In genomic region chr12:37540994-37541393, GRCm38 (mm10) we compare ENCODE assay signal across 19 mouse cellular contexts.
DNase-seq lines count a peak whose midpoint lies in the region; ATAC-seq and TF ChIP-seq lines count a peak whose summit lies in the region.
"Had no signal": no experiment of that assay in that cellular context is flagged by ENCODE, and none has a peak within 500 bp of the region (broad histone marks: within the 10 kb centered on the region; RNA-seq: fewer than 3 reads in every experiment).

No protein-coding gene starts in this region.

- no peaks in the 10 kb centered on the region for H3K4me1 ChIP-seq in lung, embryonic 14.5 days (ENCODE audit: insufficient read depth)
- no peaks in the 10 kb centered on the region for H3K4me1 ChIP-seq in lung, adult 2 months (ENCODE audit: control insufficient read depth, insufficient read depth, low read length)
- H3K4me1 ChIP-seq in embryonic facial prominence, embryonic 10.5 days, result no peaks in the 10 kb centered on the region
- peaks cover 24% of the 10 kb centered on the region; the same call in 1 of the 2 replicates for H3K4me1 ChIP-seq in limb, embryonic 10.5 days
- H3K4me1 ChIP-seq in neural tube, embryonic 12.5 days, result no peaks in the 10 kb centered on the region
- H3K4me1 ChIP-seq: embryonic facial prominence, embryonic 15.5 days; heart, embryonic 12.5 days; liver, embryonic 13.5 days; midbrain, embryonic 12.5 days had no signal

- H3K4me2 ChIP-seq in lung, embryonic 14.5 days, result no peak overlapping the region
- no peak overlapping the region for H3K4me2 ChIP-seq in neural tube, embryonic 12.5 days (replicated peaks)
- H3K4me2 ChIP-seq: embryonic facial prominence, embryonic 15.5 days; heart, embryonic 12.5 days; liver, embryonic 13.5 days; midbrain, embryonic 12.5 days had no signal

- H3K27me3 ChIP-seq in lung, embryonic 14.5 days (ENCODE audit: insufficient read depth, low read length), result no peaks in the 10 kb centered on the region
- no peaks in the 10 kb centered on the region for H3K27me3 ChIP-seq in embryonic facial prominence, embryonic 10.5 days (replicated peaks; ENCODE audit: low read depth, poor library complexity, severe bottlenecking)
- H3K27me3 ChIP-seq in limb, embryonic 10.5 days (ENCODE audit: low read depth, poor library complexity, severe bottlenecking), result no peaks in the 10 kb centered on the region
- H3K27me3 ChIP-seq in neural tube, embryonic 12.5 days (replicated peaks), result no peaks in the 10 kb centered on the region
- H3K27me3 ChIP-seq: embryonic facial prominence, embryonic 15.5 days; heart, embryonic 12.5 days; liver, embryonic 13.5 days; midbrain, embryonic 12.5 days had no signal

- H3K36me3 ChIP-seq in lung, embryonic 14.5 days (ENCODE audit: insufficient read depth), result no peaks in the 10 kb centered on the region
- H3K36me3 ChIP-seq in embryonic facial prominence, embryonic 10.5 days (replicated peaks), result no peaks in the 10 kb centered on the region
- H3K36me3 ChIP-seq in limb, embryonic 10.5 days, result no peaks in the 10 kb centered on the region
- no peaks in the 10 kb centered on the region for H3K36me3 ChIP-seq in neural tube, embryonic 12.5 days
- H3K36me3 ChIP-seq: embryonic facial prominence, embryonic 15.5 days; heart, embryonic 12.5 days; liver, embryonic 13.5 days; midbrain, embryonic 12.5 days had no signal

- DNase-seq in lung, embryonic 14.5 days, result peak; percentile 15
- DNase-seq in lung, adult 2 months, result no peak
- DNase-seq in embryonic facial prominence, embryonic 10.5 days (ENCODE audit: low spot score), result peak; percentile 19
- peak; percentile 41 for DNase-seq in limb, embryonic 10.5 days (ENCODE audit: low spot score)
- DNase-seq in heart, adult 18-20 months, result no peak
- DNase-seq in gastrocnemius, postnatal 10 days, result no peak
- DNase-seq: adrenal gland, postnatal 25 days; B cell, adult 2 months; cerebellum, adult 11-12 months; cerebellum, postnatal 14 days; heart, postnatal 14 days; liver, embryonic 13.5 days; thymus, adult 2 months had no signal

- ATAC-seq in lung, embryonic 14.5 days (ENCODE audit: insufficient read depth), result no peak
- ATAC-seq in neural tube, embryonic 12.5 days (ENCODE audit: low FRiP score, low read depth), result peak; percentile 37; the same call in 1 of the 2 replicates
- ATAC-seq: forebrain, embryonic 16.5 days had no signal

- H3K4me3 ChIP-seq in lung, embryonic 14.5 days (ENCODE audit: low read depth, low read length), result no peak overlapping the region
- H3K4me3 ChIP-seq in lung, adult 2 months (replicated peaks; ENCODE audit: extremely low read depth, low read depth, low read length), result no peak overlapping the region
- H3K4me3 ChIP-seq in embryonic facial prominence, embryonic 10.5 days, result no peak overlapping the region
- H3K4me3 ChIP-seq in limb, embryonic 10.5 days, result no peak overlapping the region
- H3K4me3 ChIP-seq in neural tube, embryonic 12.5 days, result no peak overlapping the region
- H3K4me3 ChIP-seq: embryonic facial prominence, embryonic 15.5 days; heart, embryonic 12.5 days; liver, embryonic 13.5 days; midbrain, embryonic 12.5 days had no signal

- no peak overlapping the region for H3K27ac ChIP-seq in lung, embryonic 14.5 days (ENCODE audit: low read depth)
- no peak overlapping the region for H3K27ac ChIP-seq in embryonic facial prominence, embryonic 10.5 days (replicated peaks)
- no peak overlapping the region for H3K27ac ChIP-seq in limb, embryonic 10.5 days
- no peak overlapping the region for H3K27ac ChIP-seq in neural tube, embryonic 12.5 days
- H3K27ac ChIP-seq: embryonic facial prominence, embryonic 15.5 days; liver, embryonic 13.5 days; macrophage; midbrain, embryonic 12.5 days had no signal

- no peak for TF ChIP-seq POLR2A in lung, adult 2 months (IDR thresholded peaks at IDR 0.05; ENCODE audit: borderline replicate concordance, extremely low read depth, low read depth, low read length)

- 33% methylated on average over 1 of the region's 1 CpGs for WGBS in lung, embryonic 14.5 days
- WGBS in lung, adult 2 months, result 33% methylated on average over 1 of the region's 1 CpGs
- WGBS in embryonic facial prominence, embryonic 10.5 days, result 50% methylated on average over 1 of the region's 1 CpGs
- WGBS in limb, embryonic 10.5 days, result 21% methylated on average over 1 of the region's 1 CpGs
- 47% methylated on average over 1 of the region's 1 CpGs for WGBS in neural tube, embryonic 12.5 days

- H3K9me3 ChIP-seq in lung, embryonic 14.5 days (ENCODE audit: low read depth, low read length), result no peaks in the 10 kb centered on the region
- H3K9me3 ChIP-seq in embryonic facial prominence, embryonic 10.5 days, result no peaks in the 10 kb centered on the region
- no peaks in the 10 kb centered on the region for H3K9me3 ChIP-seq in limb, embryonic 10.5 days (replicated peaks)
- H3K9me3 ChIP-seq in neural tube, embryonic 12.5 days, result no peaks in the 10 kb centered on the region
- H3K9me3 ChIP-seq: embryonic facial prominence, embryonic 15.5 days; heart, embryonic 12.5 days; liver, embryonic 13.5 days; midbrain, embryonic 12.5 days had no signal

- no peak overlapping the region for H3K9ac ChIP-seq in lung, embryonic 14.5 days
- no peak overlapping the region for H3K9ac ChIP-seq in neural tube, embryonic 12.5 days
- H3K9ac ChIP-seq: embryonic facial prominence, embryonic 15.5 days; heart, embryonic 12.5 days; liver, embryonic 13.5 days; midbrain, embryonic 12.5 days had no signal

- no peak for TF ChIP-seq CTCF in lung, embryonic 14.5 days (IDR thresholded peaks at IDR 0.05; ENCODE audit: low read depth)
- TF ChIP-seq CTCF in lung, adult 2 months (IDR thresholded peaks at IDR 0.05; ENCODE audit: insufficient read depth, low read length), result no peak

Comparison
In these comparisons a context has a peak if more than half of its experiments do, and no peak if none do; other contexts are left out.
1. DNase-seq: peak in lung, embryonic 14.5 days (single experiment), embryonic facial prominence, embryonic 10.5 days (single experiment) and limb, embryonic 10.5 days (single experiment); none in lung, adult 2 months (single experiment), heart, adult 18-20 months (0 of 2) and gastrocnemius, postnatal 10 days (single experiment).